Mouse (Mus musculus): Measurements from ENCODE around the gene Mme. TPM values are rescaled to one million over a fixed set of nuclear protein-coding genes. Genes with fewer than 3 reads are reported as not detected.

The Mme gene
- total and polyA plus RNA-seq, 2 experiments from 2014 or later: 2.0 to 5.9 TPM

DNA sequence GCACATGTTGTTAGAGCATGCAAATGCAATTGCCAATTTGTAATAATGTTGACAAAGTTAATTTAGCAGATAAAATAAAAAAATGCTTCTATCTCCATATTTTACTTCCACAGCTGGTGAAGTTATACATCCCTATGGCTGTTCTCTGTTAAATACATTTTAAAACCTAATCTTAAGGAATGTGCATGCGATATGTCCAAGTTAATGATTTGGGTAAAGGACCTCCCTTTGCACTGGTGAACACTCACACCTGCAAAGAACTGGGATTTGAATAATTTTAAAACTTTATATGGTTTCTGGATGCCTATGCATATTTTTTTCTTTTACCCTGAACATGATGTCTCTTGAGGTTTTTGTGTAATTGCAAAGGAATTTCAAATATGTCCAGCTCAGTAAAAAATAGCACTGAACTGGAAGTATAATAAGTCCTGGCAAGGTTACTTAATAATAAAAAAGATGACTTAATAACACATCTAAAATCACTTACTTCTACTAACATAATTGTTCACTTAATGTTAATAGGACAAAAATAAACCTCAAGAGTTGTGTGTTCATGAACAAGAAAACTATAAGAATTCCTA lies 110.4 kb downstream of the Mme start:
- no peak for ATAC-seq (ENCODE audit: low FRiP score)
- no peak overlapping the region for H3K9ac ChIP-seq (replicated peaks; ENCODE audit: low read length, poor library complexity, severe bottlenecking)
- no peaks in the 10 kb centered on the region for H3K36me3 ChIP-seq (ENCODE audit: insufficient read depth, low read length)
- TF ChIP-seq CTCF (IDR thresholded peaks at IDR 0.05): no peak
- no peaks in the 10 kb centered on the region for H3K9me3 ChIP-seq (ENCODE audit: low read length)
- DNase-seq (ENCODE audit: low spot score): no peak
- no peak overlapping the region for H3K27ac ChIP-seq (ENCODE audit: low read depth, low read length)
- H3K4me2 ChIP-seq (ENCODE audit: low read depth, low read length, poor library complexity, severe bottlenecking): no peak overlapping the region
- no peaks in the 10 kb centered on the region for H3K4me1 ChIP-seq (ENCODE audit: insufficient read depth, low read length)
- 93% methylated on average over 1 of the region's 1 CpGs for WGBS
- H3K27me3 ChIP-seq (ENCODE audit: insufficient read depth, low read length): no peaks in the 10 kb centered on the region
- H3K4me3 ChIP-seq (ENCODE audit: low read depth, low read length): no peak overlapping the region

DNA sequence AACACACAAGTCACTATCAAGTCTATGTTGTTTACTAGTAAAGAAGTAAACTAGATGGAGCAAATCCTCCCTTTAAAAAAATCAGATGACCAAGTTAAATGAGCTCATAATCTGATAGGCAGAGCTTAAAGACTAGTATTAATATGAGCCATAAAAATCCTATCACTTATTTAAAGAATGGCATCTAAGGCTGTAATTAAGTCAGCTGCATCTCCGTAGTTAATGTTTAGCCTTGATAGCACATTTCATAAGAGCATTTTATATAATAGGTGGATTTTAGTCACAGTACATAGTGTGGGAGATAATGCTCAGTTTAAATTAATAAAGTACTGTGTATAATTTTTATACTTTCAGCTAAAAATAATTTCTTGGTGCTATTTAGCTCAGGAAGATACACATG lies 118.2 kb downstream of the Mme start:
- TF ChIP-seq CTCF (IDR thresholded peaks at IDR 0.05): no peak
- no peaks in the 10 kb centered on the region for H3K27me3 ChIP-seq (ENCODE audit: insufficient read depth, low read length)
- WGBS: 83% methylated on average over 1 of the region's 1 CpGs

DNA sequence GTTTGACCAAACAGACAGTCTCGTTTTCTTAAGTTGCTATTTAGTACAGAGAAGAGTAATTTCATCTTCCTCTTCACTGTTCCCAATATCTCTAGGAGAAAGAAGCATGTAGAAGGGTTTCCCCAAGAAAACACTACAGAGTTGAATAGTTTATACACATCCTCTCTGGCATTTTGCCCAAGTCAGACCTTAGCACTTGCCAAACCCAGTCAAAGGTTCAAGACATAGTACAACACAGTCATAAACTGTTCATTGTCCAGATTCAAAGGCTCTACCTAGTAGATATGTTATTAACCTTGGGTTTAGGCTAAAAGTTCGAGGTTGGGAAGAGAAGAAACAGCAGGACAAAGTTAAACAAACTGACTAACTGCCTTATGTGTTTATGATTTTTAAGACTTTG lies 143.7 kb downstream of the Mme start:
- no peaks in the 10 kb centered on the region for H3K36me3 ChIP-seq (ENCODE audit: insufficient read depth, low read length)
- no peak overlapping the region for H3K4me2 ChIP-seq (ENCODE audit: low read depth, low read length, poor library complexity, severe bottlenecking)
- ATAC-seq (ENCODE audit: low FRiP score) (no peak), DNase-seq (ENCODE audit: low spot score) (no peak)
- no peaks in the 10 kb centered on the region for H3K9me3 ChIP-seq (ENCODE audit: low read length)
- no peaks in the 10 kb centered on the region for H3K27me3 ChIP-seq (ENCODE audit: insufficient read depth, low read length)
- WGBS: 65% methylated on average over 2 of the region's 2 CpGs
- H3K4me1 ChIP-seq (ENCODE audit: insufficient read depth, low read length): no peaks in the 10 kb centered on the region
- H3K4me3 ChIP-seq (ENCODE audit: low read depth, low read length): no peak overlapping the region
- no peak for TF ChIP-seq CTCF (IDR thresholded peaks at IDR 0.05)
- H3K27ac ChIP-seq (ENCODE audit: low read depth, low read length): no peak overlapping the region
- no peak overlapping the region for H3K9ac ChIP-seq (replicated peaks; ENCODE audit: low read length, poor library complexity, severe bottlenecking)

More for the DNA sequence above, 118.2 kb downstream of the Mme start:
- ATAC-seq (ENCODE audit: low FRiP score): no peak
- Histone ChIP-seq H3K36me3 (ENCODE audit: insufficient read depth, low read length) (no peaks in the 10 kb centered on the region), H3K9ac (replicated peaks; ENCODE audit: low read length, poor library complexity, severe bottlenecking) (no peak overlapping the region), H3K4me2 (ENCODE audit: low read depth, low read length, poor library complexity, severe bottlenecking) (no peak overlapping the region), H3K9me3 (ENCODE audit: low read length) (no peaks in the 10 kb centered on the region), H3K4me1 (ENCODE audit: insufficient read depth, low read length) (no peaks in the 10 kb centered on the region), H3K27ac (ENCODE audit: low read depth, low read length) (no peak overlapping the region), H3K4me3 (ENCODE audit: low read depth, low read length) (no peak overlapping the region)
- no peak for DNase-seq (ENCODE audit: low spot score)

DNA sequence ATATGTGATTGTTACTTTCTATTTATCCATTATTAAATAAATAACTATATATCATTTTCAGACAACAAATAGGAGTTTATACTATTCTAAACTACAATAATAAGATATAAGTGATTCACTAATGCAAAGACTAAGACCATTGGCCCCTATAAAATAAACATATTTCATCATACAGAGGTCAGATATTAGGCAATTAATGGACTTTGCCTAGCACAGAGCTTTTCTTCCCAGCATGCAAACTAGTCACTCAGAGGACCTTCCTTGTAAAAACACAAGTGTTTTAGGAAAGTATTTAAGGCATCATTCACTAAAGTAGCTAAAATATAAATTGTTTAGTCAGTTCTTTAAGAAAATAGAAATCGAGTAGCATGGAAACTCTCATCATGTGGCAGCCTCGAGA lies 149.4 kb downstream of the Mme start:
- H3K9ac ChIP-seq (replicated peaks; ENCODE audit: low read length, poor library complexity, severe bottlenecking): no peak overlapping the region
- no peak for ATAC-seq (ENCODE audit: low FRiP score)
- no peak overlapping the region for H3K4me3 ChIP-seq (ENCODE audit: low read depth, low read length)
- no peaks in the 10 kb centered on the region for H3K36me3 ChIP-seq (ENCODE audit: insufficient read depth, low read length)
- H3K27ac ChIP-seq (ENCODE audit: low read depth, low read length): no peak overlapping the region
- no peak for TF ChIP-seq CTCF (IDR thresholded peaks at IDR 0.05)
- WGBS: 86% methylated on average over 2 of the region's 2 CpGs
- H3K4me1 ChIP-seq (ENCODE audit: insufficient read depth, low read length): no peaks in the 10 kb centered on the region
- H3K27me3 ChIP-seq (ENCODE audit: insufficient read depth, low read length): no peaks in the 10 kb centered on the region
- no peak overlapping the region for H3K4me2 ChIP-seq (ENCODE audit: low read depth, low read length, poor library complexity, severe bottlenecking)
- H3K9me3 ChIP-seq (ENCODE audit: low read length): no peaks in the 10 kb centered on the region
- DNase-seq (ENCODE audit: low spot score): no peak

DNA sequence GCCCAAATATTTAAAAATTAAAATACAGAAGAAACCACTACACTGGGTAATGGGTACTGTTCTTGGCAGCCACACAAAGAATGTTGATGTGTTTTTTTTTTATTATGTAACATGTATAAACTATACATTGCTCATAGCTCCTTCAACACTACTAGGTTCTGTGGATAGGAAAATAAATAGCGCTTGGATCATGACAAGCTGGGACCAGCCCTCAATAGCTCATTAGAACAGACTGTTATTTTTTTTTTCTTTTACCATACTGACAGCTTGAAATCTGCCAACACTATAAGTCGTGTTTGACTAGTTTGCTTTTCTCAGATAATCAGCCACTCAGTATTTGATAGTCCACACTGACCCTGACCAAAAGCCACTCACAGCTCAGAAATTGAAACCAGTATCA lies 150.0 kb downstream of the Mme start:
- TF ChIP-seq CTCF (IDR thresholded peaks at IDR 0.05): no peak
- H3K4me1 ChIP-seq (ENCODE audit: insufficient read depth, low read length): no peaks in the 10 kb centered on the region
- no peak overlapping the region for H3K9ac ChIP-seq (replicated peaks; ENCODE audit: low read length, poor library complexity, severe bottlenecking)
- WGBS: 85% methylated on average over 2 of the region's 2 CpGs
- no peak overlapping the region for H3K4me2 ChIP-seq (ENCODE audit: low read depth, low read length, poor library complexity, severe bottlenecking)
- ATAC-seq (ENCODE audit: low FRiP score) (no peak), DNase-seq (ENCODE audit: low spot score) (no peak)
- no peak overlapping the region for H3K27ac ChIP-seq (ENCODE audit: low read depth, low read length)
- H3K27me3 ChIP-seq (ENCODE audit: insufficient read depth, low read length): no peaks in the 10 kb centered on the region
- H3K9me3 ChIP-seq (ENCODE audit: low read length): no peaks in the 10 kb centered on the region
- H3K36me3 ChIP-seq (ENCODE audit: insufficient read depth, low read length): no peaks in the 10 kb centered on the region
- H3K4me3 ChIP-seq (ENCODE audit: low read depth, low read length): no peak overlapping the region

DNA sequence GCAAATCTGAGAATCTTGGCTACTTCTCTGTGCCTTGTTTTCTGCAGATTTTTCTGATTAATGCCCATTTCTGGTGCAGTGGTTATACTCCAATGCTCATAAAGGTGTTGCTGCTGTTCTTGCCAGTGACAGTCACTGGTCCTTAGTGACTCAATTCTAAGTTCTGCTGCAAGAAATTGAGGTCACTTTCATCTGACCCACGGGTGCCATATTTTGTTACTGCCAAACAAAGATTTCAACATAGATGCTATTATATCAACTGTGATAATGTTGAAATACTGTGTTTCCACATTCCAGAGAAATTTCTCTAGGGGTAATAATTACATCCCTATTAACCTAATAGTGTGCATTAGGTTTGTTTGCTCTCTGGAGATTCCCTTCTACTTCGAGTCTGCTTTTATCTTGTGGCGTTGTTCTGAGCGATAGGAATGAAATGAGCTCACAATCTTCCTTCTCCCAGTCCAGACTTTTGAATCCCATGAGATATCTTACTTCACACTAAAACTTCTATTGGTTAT lies 153.1 kb downstream of the Mme start:
- H3K9me3 ChIP-seq (ENCODE audit: low read length): no peaks in the 10 kb centered on the region
- 86% methylated on average over 4 of the region's 4 CpGs for WGBS
- DNase-seq (ENCODE audit: low spot score): no peak
- no peaks in the 10 kb centered on the region for H3K27me3 ChIP-seq (ENCODE audit: insufficient read depth, low read length)
- no peak overlapping the region for H3K27ac ChIP-seq (ENCODE audit: low read depth, low read length)
- no peaks in the 10 kb centered on the region for H3K36me3 ChIP-seq (ENCODE audit: insufficient read depth, low read length)
- no peaks in the 10 kb centered on the region for H3K4me1 ChIP-seq (ENCODE audit: insufficient read depth, low read length)
- TF ChIP-seq CTCF (IDR thresholded peaks at IDR 0.05): no peak
- H3K9ac ChIP-seq (replicated peaks; ENCODE audit: low read length, poor library complexity, severe bottlenecking): no peak overlapping the region
- H3K4me2 ChIP-seq (ENCODE audit: low read depth, low read length, poor library complexity, severe bottlenecking): no peak overlapping the region
- ATAC-seq (ENCODE audit: low FRiP score): no peak
- no peak overlapping the region for H3K4me3 ChIP-seq (ENCODE audit: low read depth, low read length)

Measured in midbrain, postnatal 0 days (tissue).